ENCODE assay signal across 9 mouse cellular contexts in the genomic region with DNA sequence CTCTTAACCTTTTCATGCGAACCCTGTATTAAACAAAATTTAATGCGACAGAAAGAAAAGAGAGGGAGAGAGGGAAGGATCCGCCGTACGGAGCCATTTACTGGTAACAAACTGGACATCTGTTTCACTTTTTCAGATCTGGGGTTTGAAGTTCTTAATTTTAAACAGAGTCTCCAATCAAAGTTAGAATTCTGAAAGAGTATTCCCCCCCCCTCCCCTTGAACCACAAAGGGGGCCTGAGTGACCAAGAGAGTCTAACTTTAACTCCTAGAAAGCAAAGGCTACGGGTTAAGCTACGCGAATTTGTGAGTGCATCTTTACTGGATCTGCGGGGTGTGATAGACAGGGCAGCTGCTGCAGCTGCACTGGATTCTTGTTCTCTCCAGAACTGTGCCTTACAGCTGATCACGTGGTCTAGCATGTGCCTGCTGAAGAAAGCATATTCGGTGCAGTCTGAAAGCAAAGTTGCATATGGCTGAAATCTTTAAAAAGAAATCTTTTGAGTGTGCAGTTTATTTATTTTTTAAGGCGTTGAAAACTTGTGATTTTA. TPM values are rescaled to one million over a fixed set of nuclear protein-coding genes. Genes with fewer than 3 reads are reported as not detected.
DNase-seq lines count a peak whose midpoint lies in the region; ATAC-seq and TF ChIP-seq lines count a peak whose summit lies in the region.
"Had no signal": no experiment of that assay in that cellular context is flagged by ENCODE, and none has a peak within 500 bp of the region (broad histone marks: within the 10 kb centered on the region; RNA-seq: fewer than 3 reads in every experiment).

No protein-coding gene starts in this region.

- no peak for DNase-seq in kidney, postnatal 10 days
- peak; percentile 84 for DNase-seq in embryonic facial prominence, embryonic 14.5 days (ENCODE audit: low spot score)
- peak; percentile 38 for DNase-seq in kidney, postnatal 0 days (ENCODE audit: low spot score)
- DNase-seq in spleen, postnatal 10 days (ENCODE audit: low spot score in 2 of 2) = no peak
- DNase-seq in ovary, adult 18-20 months (ENCODE audit: low spot score) = no peak
- no peak for DNase-seq in cerebellum, postnatal 14 days
- DNase-seq: cerebellum, adult 11-12 months had no signal

- ATAC-seq in kidney, embryonic 14.5 days (ENCODE audit: low FRiP score, low TSS enrichment) = peak; percentile 80; the same call in 1 of the 2 replicates
- ATAC-seq in embryonic facial prominence, embryonic 14.5 days (ENCODE audit: low read depth) = peak; percentile 94
- no peak for ATAC-seq in kidney, postnatal 0 days (replicated peaks; ENCODE audit: low FRiP score, low read depth)
- peak; percentile 94 for ATAC-seq in neural tube, embryonic 12.5 days (ENCODE audit: low FRiP score, low read depth)

- no peak for TF ChIP-seq CTCF in kidney, postnatal 0 days (IDR thresholded peaks at IDR 0.05; ENCODE audit: low read depth)

- 14% methylated on average over 12 of the region's 12 CpGs for WGBS in kidney, embryonic 14.5 days
- 5% methylated on average over 12 of the region's 12 CpGs for WGBS in embryonic facial prominence, embryonic 14.5 days
- WGBS in kidney, postnatal 0 days = 12% methylated on average over 12 of the region's 12 CpGs
- 6% methylated on average over 12 of the region's 12 CpGs for WGBS in neural tube, embryonic 12.5 days

- peaks cover 2% of the 10 kb centered on the region; the same call in 1 of the 2 replicates for H3K36me3 ChIP-seq in kidney, embryonic 14.5 days (ENCODE audit: control insufficient read depth, insufficient read depth, low read length)
- H3K36me3 ChIP-seq in embryonic facial prominence, embryonic 14.5 days (ENCODE audit: control insufficient read depth, insufficient read depth, low read length) = no peaks in the 10 kb centered on the region
- H3K36me3 ChIP-seq in kidney, postnatal 0 days (ENCODE audit: insufficient read depth, low read length) = no peaks in the 10 kb centered on the region
- H3K36me3 ChIP-seq in neural tube, embryonic 12.5 days = no peaks in the 10 kb centered on the region

- no peaks in the 10 kb centered on the region for H3K4me1 ChIP-seq in kidney, embryonic 14.5 days (ENCODE audit: control insufficient read depth, insufficient read depth, low read length)
- no peaks in the 10 kb centered on the region for H3K4me1 ChIP-seq in embryonic facial prominence, embryonic 14.5 days (ENCODE audit: control insufficient read depth, insufficient read depth, low read length)
- H3K4me1 ChIP-seq in kidney, postnatal 0 days (replicated peaks; ENCODE audit: insufficient read depth, low read length) = 0 out of 2 replicates have a peak, but pooled peaks cover 3% of the 10 kb centered on the region
- H3K4me1 ChIP-seq in neural tube, embryonic 12.5 days = peaks cover 7% of the 10 kb centered on the region; the same call in 1 of the 2 replicates

- H3K4me2 ChIP-seq in kidney, embryonic 14.5 days (replicated peaks; ENCODE audit: low read depth, low read length) = peak overlapping the region; percentile 27
- peak overlapping the region; percentile 54 for H3K4me2 ChIP-seq in embryonic facial prominence, embryonic 14.5 days (ENCODE audit: low read depth, low read length)
- H3K4me2 ChIP-seq in kidney, postnatal 0 days (ENCODE audit: low read length) = peak overlapping the region; percentile 37
- peak overlapping the region; percentile 49 for H3K4me2 ChIP-seq in neural tube, embryonic 12.5 days (replicated peaks)

- H3K9me3 ChIP-seq in kidney, embryonic 14.5 days (ENCODE audit: control insufficient read depth, low read length) = no peaks in the 10 kb centered on the region
- no peaks in the 10 kb centered on the region for H3K9me3 ChIP-seq in embryonic facial prominence, embryonic 14.5 days (ENCODE audit: control insufficient read depth, low read length)
- no peaks in the 10 kb centered on the region for H3K9me3 ChIP-seq in kidney, postnatal 0 days (replicated peaks; ENCODE audit: low read length)
- no peaks in the 10 kb centered on the region for H3K9me3 ChIP-seq in neural tube, embryonic 12.5 days

- H3K27me3 ChIP-seq in kidney, embryonic 14.5 days (ENCODE audit: control insufficient read depth, insufficient read depth, low read length) = peaks cover 57% of the 10 kb centered on the region
- peaks cover 60% of the 10 kb centered on the region for H3K27me3 ChIP-seq in embryonic facial prominence, embryonic 14.5 days (replicated peaks; ENCODE audit: control insufficient read depth, insufficient read depth, low read length)
- H3K27me3 ChIP-seq in kidney, postnatal 0 days (ENCODE audit: insufficient read depth, low read length) = peaks cover 46% of the 10 kb centered on the region
- peaks cover 69% of the 10 kb centered on the region for H3K27me3 ChIP-seq in neural tube, embryonic 12.5 days (replicated peaks)

- peak overlapping the region; percentile 22 for H3K4me3 ChIP-seq in kidney, embryonic 14.5 days (ENCODE audit: low read length)
- peak overlapping the region; percentile 30 for H3K4me3 ChIP-seq in embryonic facial prominence, embryonic 14.5 days (ENCODE audit: low read depth, low read length)
- peak overlapping the region; percentile 13 for H3K4me3 ChIP-seq in kidney, postnatal 0 days (replicated peaks; ENCODE audit: low read depth, low read length)
- peak overlapping the region; percentile 8 for H3K4me3 ChIP-seq in neural tube, embryonic 12.5 days

- H3K27ac ChIP-seq in kidney, embryonic 14.5 days (ENCODE audit: low read depth, low read length) = no peak overlapping the region
- no peak overlapping the region for H3K27ac ChIP-seq in embryonic facial prominence, embryonic 14.5 days (replicated peaks; ENCODE audit: low read depth, low read length)
- no peak overlapping the region for H3K27ac ChIP-seq in kidney, postnatal 0 days
- no peak overlapping the region for H3K27ac ChIP-seq in neural tube, embryonic 12.5 days

- no peak overlapping the region for H3K9ac ChIP-seq in kidney, embryonic 14.5 days (ENCODE audit: low read depth, low read length)
- H3K9ac ChIP-seq in embryonic facial prominence, embryonic 14.5 days (ENCODE audit: low read depth, low read length) = 0 out of 2 replicates have a peak overlapping the region, but pooled peaks have one; percentile 37
- H3K9ac ChIP-seq in kidney, postnatal 0 days (ENCODE audit: low read depth, low read length) = 0 out of 2 replicates have a peak overlapping the region, but pooled peaks have one; percentile 5
- no peak overlapping the region for H3K9ac ChIP-seq in neural tube, embryonic 12.5 days

RNA-seq across cellular contexts. Expression of a gene that starts 16.4 kb away (rescaled TPM):
- polyA plus RNA-seq in kidney, embryonic 14.5 days (2014; fragmentation: Nextera tagmentation; extraction: Ambion mirVana) = 14.7 and 17.1 TPM in 2 replicates
- 1.1 and 1.2 TPM in 2 replicates for polyA plus RNA-seq in embryonic facial prominence, embryonic 14.5 days (2014; fragmentation: Nextera tagmentation; extraction: Ambion mirVana)
- polyA plus RNA-seq in kidney, postnatal 0 days (2015; fragmentation: Nextera tagmentation; extraction: Ambion mirVana) = 9.5 TPM in 2 replicates
- 2.4 and 2.6 TPM in 2 replicates for polyA plus RNA-seq in neural tube, embryonic 12.5 days (2016; fragmentation: Nextera tagmentation; extraction: Ambion mirVana)

Comparison
In these comparisons a context has a peak if more than half of its experiments do, and no peak if none do; other contexts are left out.
1. H3K9ac ChIP-seq: peak in embryonic facial prominence, embryonic 14.5 days (single experiment) and kidney, postnatal 0 days (single experiment); none in kidney, embryonic 14.5 days (single experiment) and neural tube, embryonic 12.5 days (single experiment).
2. DNase-seq: peak in embryonic facial prominence, embryonic 14.5 days (single experiment) and kidney, postnatal 0 days (single experiment); none in kidney, postnatal 10 days (single experiment), spleen, postnatal 10 days (0 of 2), ovary, adult 18-20 months (single experiment) and cerebellum, postnatal 14 days (0 of 2).
3. Peak in every context shown above with its lines, with median percentiles within 50 percentile points of each other: H3K4me2 ChIP-seq and H3K4me3 ChIP-seq.